Mouse (Mus musculus): ENCODE measurements around the gene Fbxl2. TPM values are rescaled to one million over a fixed set of nuclear protein-coding genes. Genes with fewer than 3 reads are reported as not detected.

The Fbxl2 gene
- polyA plus RNA-seq, 1 experiment, result 4.9 TPM

GRCm38 (mm10) chr9:114052866-114053265 is 6.9 kb upstream of the Fbxl2 start:
- no peaks in the 10 kb centered on the region for H3K4me1 ChIP-seq (ENCODE audit: control insufficient read depth, insufficient read depth, low read length)
- TF ChIP-seq POLR2A (IDR thresholded peaks at IDR 0.05; ENCODE audit: low read depth, low read length) (no peak), CTCF (IDR thresholded peaks at IDR 0.05; ENCODE audit: borderline replicate concordance, insufficient read depth, low read length) (no peak)
- H3K4me3 ChIP-seq (ENCODE audit: insufficient read depth, low read length), result no peak overlapping the region

GRCm38 (mm10) chr9:114052031-114052430 is 6.0 kb upstream of the Fbxl2 start:
- TF ChIP-seq CTCF (IDR thresholded peaks at IDR 0.05; ENCODE audit: borderline replicate concordance, insufficient read depth, low read length), result no peak
- no peak for TF ChIP-seq POLR2A (IDR thresholded peaks at IDR 0.05; ENCODE audit: low read depth, low read length)
- Histone ChIP-seq H3K4me3 (ENCODE audit: insufficient read depth, low read length) (no peak overlapping the region), H3K27ac (ENCODE audit: insufficient read depth, low read length) (no peak overlapping the region)

More at GRCm38 (mm10) chr9:114052866-114053265, 6.9 kb upstream of the Fbxl2 start:
- no peak overlapping the region for H3K27ac ChIP-seq (ENCODE audit: insufficient read depth, low read length)

GRCm38 (mm10) chr9:114050778-114051177 is 4.8 kb upstream of the Fbxl2 start:
- Histone ChIP-seq H3K4me3 (ENCODE audit: insufficient read depth, low read length) (no peak overlapping the region), H3K4me1 (ENCODE audit: control insufficient read depth, insufficient read depth, low read length) (no peaks in the 10 kb centered on the region), H3K27ac (ENCODE audit: insufficient read depth, low read length) (no peak overlapping the region)
- no peak for TF ChIP-seq CTCF (IDR thresholded peaks at IDR 0.05; ENCODE audit: borderline replicate concordance, insufficient read depth, low read length)

More at GRCm38 (mm10) chr9:114052031-114052430, 6.0 kb upstream of the Fbxl2 start:
- no peaks in the 10 kb centered on the region for H3K4me1 ChIP-seq (ENCODE audit: control insufficient read depth, insufficient read depth, low read length)

- Histone ChIP-seq H3K27ac (ENCODE audit: insufficient read depth, low read length) (no peak overlapping the region), H3K4me1 (ENCODE audit: control insufficient read depth, insufficient read depth, low read length) (no peaks in the 10 kb centered on the region), H3K4me3 (ENCODE audit: insufficient read depth, low read length) (no peak overlapping the region)
- TF ChIP-seq POLR2A (IDR thresholded peaks at IDR 0.05; ENCODE audit: low read depth, low read length) (no peak), CTCF (IDR thresholded peaks at IDR 0.05; ENCODE audit: borderline replicate concordance, insufficient read depth, low read length) (no peak)
These were observed 4.1 kb upstream of the Fbxl2 start for GRCm38 (mm10) chr9:114050106-114050505.

GRCm38 (mm10) chr9:114046676-114047075 is 685 bp upstream of the Fbxl2 start:
- Histone ChIP-seq H3K4me1 (ENCODE audit: control insufficient read depth, insufficient read depth, low read length) (no peaks in the 10 kb centered on the region), H3K4me3 (ENCODE audit: insufficient read depth, low read length) (no peak overlapping the region)
- no peak for TF ChIP-seq POLR2A (IDR thresholded peaks at IDR 0.05; ENCODE audit: low read depth, low read length)
- TF ChIP-seq CTCF (IDR thresholded peaks at IDR 0.05; ENCODE audit: borderline replicate concordance, insufficient read depth, low read length), result no peak

GRCm38 (mm10) chr9:114044446-114044845 is 1.5 kb downstream of the Fbxl2 start:
- no peaks in the 10 kb centered on the region for H3K4me1 ChIP-seq (ENCODE audit: control insufficient read depth, insufficient read depth, low read length)
- no peak overlapping the region for H3K4me3 ChIP-seq (ENCODE audit: insufficient read depth, low read length)
- TF ChIP-seq POLR2A (IDR thresholded peaks at IDR 0.05; ENCODE audit: low read depth, low read length), result no peak
- TF ChIP-seq CTCF (IDR thresholded peaks at IDR 0.05; ENCODE audit: borderline replicate concordance, insufficient read depth, low read length), result peak; percentile 40; the same call in 1 of the 2 replicates
- H3K27ac ChIP-seq (ENCODE audit: insufficient read depth, low read length), result no peak overlapping the region

More at GRCm38 (mm10) chr9:114046676-114047075, 685 bp upstream of the Fbxl2 start:
- no peak overlapping the region for H3K27ac ChIP-seq (ENCODE audit: insufficient read depth, low read length)

GRCm38 (mm10) chr9:114042490-114042889 is 3.5 kb downstream of the Fbxl2 start:
- no peak for TF ChIP-seq CTCF (IDR thresholded peaks at IDR 0.05; ENCODE audit: borderline replicate concordance, insufficient read depth, low read length)
- TF ChIP-seq POLR2A (IDR thresholded peaks at IDR 0.05; ENCODE audit: low read depth, low read length), result no peak
- no peak overlapping the region for H3K4me3 ChIP-seq (ENCODE audit: insufficient read depth, low read length)
- H3K27ac ChIP-seq (ENCODE audit: insufficient read depth, low read length), result no peak overlapping the region
- no peaks in the 10 kb centered on the region for H3K4me1 ChIP-seq (ENCODE audit: control insufficient read depth, insufficient read depth, low read length)

GRCm38 (mm10) chr9:114040945-114041344 is 5.0 kb downstream of the Fbxl2 start:
- H3K4me1 ChIP-seq (ENCODE audit: control insufficient read depth, insufficient read depth, low read length), result no peaks in the 10 kb centered on the region
- no peak overlapping the region for H3K27ac ChIP-seq (ENCODE audit: insufficient read depth, low read length)
- no peak overlapping the region for H3K4me3 ChIP-seq (ENCODE audit: insufficient read depth, low read length)
- TF ChIP-seq CTCF (IDR thresholded peaks at IDR 0.05; ENCODE audit: borderline replicate concordance, insufficient read depth, low read length) (no peak), POLR2A (IDR thresholded peaks at IDR 0.05; ENCODE audit: low read depth, low read length) (no peak)

GRCm38 (mm10) chr9:114026261-114026934 is 19.6 kb downstream of the Fbxl2 start:
- H3K27ac ChIP-seq (ENCODE audit: insufficient read depth, low read length), result no peak overlapping the region
- peaks cover 2% of the 10 kb centered on the region for H3K4me1 ChIP-seq (ENCODE audit: control insufficient read depth, insufficient read depth, low read length)
- TF ChIP-seq CTCF (IDR thresholded peaks at IDR 0.05; ENCODE audit: borderline replicate concordance, insufficient read depth, low read length) (no peak), POLR2A (IDR thresholded peaks at IDR 0.05; ENCODE audit: low read depth, low read length) (peak; percentile 50)
- H3K4me3 ChIP-seq (ENCODE audit: insufficient read depth, low read length), result peak overlapping the region; percentile 75

- H3K27ac ChIP-seq (ENCODE audit: insufficient read depth, low read length), result no peak overlapping the region
- peaks cover 2% of the 10 kb centered on the region for H3K4me1 ChIP-seq (ENCODE audit: control insufficient read depth, insufficient read depth, low read length)
- H3K4me3 ChIP-seq (ENCODE audit: insufficient read depth, low read length), result peak overlapping the region; percentile 75
- TF ChIP-seq POLR2A (IDR thresholded peaks at IDR 0.05; ENCODE audit: low read depth, low read length), result no peak
- TF ChIP-seq CTCF (IDR thresholded peaks at IDR 0.05; ENCODE audit: borderline replicate concordance, insufficient read depth, low read length), result no peak
These were observed 20.1 kb downstream of the Fbxl2 start for GRCm38 (mm10) chr9:114025846-114026245.

All from embryonic fibroblast, embryonic 13.5 days (primary cell).